In genomic region chr2:3284473-3285180, GRCm38 (mm10) we compare ENCODE assay signal across 8 mouse cellular contexts. TPM values are rescaled to one million over a fixed set of nuclear protein-coding genes. Genes with fewer than 3 reads are reported as not detected.
A peak's percentile ranks its signal among the peaks of the same experiment; 100 is the strongest.
DNase-seq lines count a peak whose midpoint lies in the region; ATAC-seq and TF ChIP-seq lines count a peak whose summit lies in the region.

No protein-coding gene starts in this region.

- peak overlapping the region; percentile 86 for H3K27ac ChIP-seq in heart, adult 2 months
- peak overlapping the region; percentile 94 for H3K27ac ChIP-seq in gastrocnemius, adult 2 months
- peak overlapping the region; percentile 81 for H3K27ac ChIP-seq in intestine, embryonic 15.5 days
- peak overlapping the region; percentile 91 for H3K27ac ChIP-seq in limb, embryonic 15.5 days
- H3K27ac ChIP-seq in midbrain, embryonic 15.5 days, result peak overlapping the region; percentile 93
- H3K27ac ChIP-seq in spleen, adult 2 months (ENCODE audit: insufficient read depth, low read length), result peak overlapping the region; percentile 78

- ATAC-seq in intestine, embryonic 15.5 days, result peak; percentile 48
- no peak for ATAC-seq in limb, embryonic 15.5 days (ENCODE audit: insufficient number of reproducible peaks, low FRiP score, low TSS enrichment, low read depth)
- ATAC-seq in midbrain, embryonic 15.5 days (replicated peaks), result peak; percentile 4

- H3K4me2 ChIP-seq in intestine, embryonic 15.5 days (replicated peaks), result peak overlapping the region; percentile 88
- H3K4me2 ChIP-seq in limb, embryonic 15.5 days, result peak overlapping the region; percentile 81
- H3K4me2 ChIP-seq in midbrain, embryonic 15.5 days, result peak overlapping the region; percentile 67

- H3K79me2 ChIP-seq in heart, adult 2 months (replicated peaks; ENCODE audit: control insufficient read depth, insufficient read depth, low read length), result no peaks in the 10 kb centered on the region

- no peaks in the 10 kb centered on the region for H3K27me3 ChIP-seq in heart, adult 2 months (ENCODE audit: control insufficient read depth, insufficient read depth, low read length)
- H3K27me3 ChIP-seq in intestine, embryonic 15.5 days (replicated peaks), result no peaks in the 10 kb centered on the region
- H3K27me3 ChIP-seq in limb, embryonic 15.5 days, result no peaks in the 10 kb centered on the region
- no peaks in the 10 kb centered on the region for H3K27me3 ChIP-seq in midbrain, embryonic 15.5 days (replicated peaks)
- no peaks in the 10 kb centered on the region; the same call in 1 of the 2 replicates for H3K27me3 ChIP-seq in spleen, adult 2 months (ENCODE audit: control insufficient read depth, insufficient read depth, low read length)

- intact Hi-C loops in heart, adult 2 months (cut with DNase I), result loop anchor here (1.0 to 5.0 kb wide), 4 partner anchors 48 to 192 kb away; partner anchors contain the start of genes Dclre1c, Meig1 and Rpp38
- intact Hi-C loops in gastrocnemius, adult 2 months (cut with DNase I), result loop anchor here (2.0 to 5.0 kb wide), 2 partner anchors 48 to 133 kb away; partner anchors contain the start of gene Rpp38

- H3K9me3 ChIP-seq in intestine, embryonic 15.5 days, result no peaks in the 10 kb centered on the region
- no peaks in the 10 kb centered on the region for H3K9me3 ChIP-seq in limb, embryonic 15.5 days
- H3K9me3 ChIP-seq in midbrain, embryonic 15.5 days, result no peaks in the 10 kb centered on the region

- H3K4me1 ChIP-seq in heart, adult 2 months (ENCODE audit: control insufficient read depth, insufficient read depth, low read length), result peaks cover 5% of the 10 kb centered on the region
- 0 out of 2 replicates have a peak, but pooled peaks cover 3% of the 10 kb centered on the region for H3K4me1 ChIP-seq in intestine, embryonic 15.5 days (replicated peaks)
- H3K4me1 ChIP-seq in limb, embryonic 15.5 days, result peaks cover 11% of the 10 kb centered on the region; the same call in 1 of the 2 replicates
- H3K4me1 ChIP-seq in midbrain, embryonic 15.5 days, result peaks cover 20% of the 10 kb centered on the region
- peaks cover 3% of the 10 kb centered on the region; the same call in 1 of the 2 replicates for H3K4me1 ChIP-seq in spleen, adult 2 months (ENCODE audit: control insufficient read depth, insufficient read depth, insufficient read length)

- TF ChIP-seq POLR2A in heart, adult 2 months (IDR thresholded peaks at IDR 0.05; ENCODE audit: insufficient read depth, low read depth, low read length), result no peak
- no peak for TF ChIP-seq POLR2A in spleen, adult 2 months (IDR thresholded peaks at IDR 0.05; ENCODE audit: low read depth, low read length)

- peak overlapping the region; percentile 91 for H3K4me3 ChIP-seq in heart, adult 2 months
- H3K4me3 ChIP-seq in gastrocnemius, adult 2 months, result peak overlapping the region; percentile 99
- peak overlapping the region; percentile 77 for H3K4me3 ChIP-seq in intestine, embryonic 15.5 days (replicated peaks)
- H3K4me3 ChIP-seq in limb, embryonic 15.5 days, result peak overlapping the region; percentile 98
- H3K4me3 ChIP-seq in midbrain, embryonic 15.5 days, result peak overlapping the region; percentile 74
- H3K4me3 ChIP-seq in spleen, adult 2 months (ENCODE audit: extremely low read depth, insufficient read depth, insufficient read length), result peak overlapping the region; percentile 98

- TF ChIP-seq CTCF in heart, adult 2 months (IDR thresholded peaks at IDR 0.05), result no peak
- no peak for TF ChIP-seq CTCF in gastrocnemius, adult 2 months (IDR thresholded peaks at IDR 0.05)
- TF ChIP-seq CTCF in spleen, adult 2 months (IDR thresholded peaks at IDR 0.05; ENCODE audit: extremely low read depth, insufficient read depth, insufficient read length, insufficient replicate concordance), result no peak

- no peak for TF ChIP-seq EP300 in heart, adult 2 months (IDR thresholded peaks at IDR 0.05; ENCODE audit: insufficient read depth, low read depth, low read length)

- peak overlapping the region; percentile 81 for H3K9ac ChIP-seq in heart, adult 2 months (ENCODE audit: low read depth, low read length)
- peak overlapping the region; percentile 78 for H3K9ac ChIP-seq in intestine, embryonic 15.5 days
- peak overlapping the region; percentile 71 for H3K9ac ChIP-seq in limb, embryonic 15.5 days
- H3K9ac ChIP-seq in midbrain, embryonic 15.5 days, result peak overlapping the region; percentile 73

- whole genome bisulfite sequencing in heart, adult 2 months, result under 1% methylated on average over 59 of the region's 60 CpGs
- under 1% methylated on average over 59 of the region's 60 CpGs for WGBS in intestine, embryonic 15.5 days
- WGBS in limb, embryonic 15.5 days, result under 1% methylated on average over 49 of the region's 60 CpGs
- under 1% methylated on average over 59 of the region's 60 CpGs for WGBS in midbrain, embryonic 15.5 days
- WGBS in spleen, adult 2 months, result 1% methylated on average over 59 of the region's 60 CpGs

- 0 out of 2 replicates have a peak, but pooled peaks cover 2% of the 10 kb centered on the region for H3K36me3 ChIP-seq in heart, adult 2 months (ENCODE audit: control insufficient read depth, insufficient read depth, low read length)
- H3K36me3 ChIP-seq in intestine, embryonic 15.5 days, result no peaks in the 10 kb centered on the region
- no peaks in the 10 kb centered on the region for H3K36me3 ChIP-seq in limb, embryonic 15.5 days
- no peaks in the 10 kb centered on the region for H3K36me3 ChIP-seq in midbrain, embryonic 15.5 days (replicated peaks)
- H3K36me3 ChIP-seq in spleen, adult 2 months (ENCODE audit: control insufficient read depth, insufficient read depth, low read length), result no peaks in the 10 kb centered on the region

- DNase-seq in heart, adult 2 months, result peak in 1 of 2 experiments; percentile 68
- DNase-seq in heart, adult 11 months, result no peak
- DNase-seq in cerebellum, postnatal 36 days, result peak; percentile 53 to 55
- peak; percentile 75 for DNase-seq in gastrocnemius, adult 2 months
- peak; percentile 19 to 60 for DNase-seq in spleen, adult 2 months (ENCODE audit: low read depth in 1 of 2, low spot score in 2 of 2)

RNA-seq across cellular contexts. Expression of gene Nmt2, which starts 0.6 kb away (rescaled TPM):
- 10 to 100 TPM in 1 of 2 experiments, 1 to 10 TPM in 1; 7.8 to 10.4 TPM for total RNA-seq in heart, adult 2 months (2021)
- 3.7 and 5.6 TPM in 2 replicates for polyA plus RNA-seq in heart, adult 2 months (2012; rRNA removed)
- 10 to 100 TPM; 11.0 to 12.9 TPM for total RNA-seq in gastrocnemius, adult 2 months (2021)
- polyA plus RNA-seq in intestine, embryonic 15.5 days (2015; fragmentation: Nextera tagmentation; extraction: Ambion mirVana), result 39.7 and 44.3 TPM in 2 replicates
- polyA plus RNA-seq in limb, embryonic 15.5 days (2015; fragmentation: Nextera tagmentation; extraction: Ambion mirVana), result 34.1 and 36.6 TPM in 2 replicates
- polyA plus RNA-seq in midbrain, embryonic 15.5 days (2015; fragmentation: Nextera tagmentation; extraction: Ambion mirVana), result 110 and 115 TPM in 2 replicates
- polyA plus RNA-seq in spleen, adult 2 months (2012; rRNA removed), result 2.8 and 3.5 TPM in 2 replicates

RNA-seq across cellular contexts. Expression of gene Rpp38, which starts 47.8 kb away (rescaled TPM):
- 1 to 10 TPM; 4.3 to 5.8 TPM for total RNA-seq in heart, adult 2 months (2021)
- polyA plus RNA-seq in heart, adult 2 months (2012; rRNA removed), result 2.8 and 5.4 TPM in 2 replicates
- total RNA-seq in gastrocnemius, adult 2 months (2021), result 1 to 10 TPM; 6.8 to 7.3 TPM
- 26.3 and 27.8 TPM in 2 replicates for polyA plus RNA-seq in intestine, embryonic 15.5 days (2015; fragmentation: Nextera tagmentation; extraction: Ambion mirVana)
- polyA plus RNA-seq in limb, embryonic 15.5 days (2015; fragmentation: Nextera tagmentation; extraction: Ambion mirVana), result 20.2 and 20.7 TPM in 2 replicates
- polyA plus RNA-seq in midbrain, embryonic 15.5 days (2015; fragmentation: Nextera tagmentation; extraction: Ambion mirVana), result 9.7 and 10.9 TPM in 2 replicates
- 1.9 and 2.3 TPM in 2 replicates for polyA plus RNA-seq in spleen, adult 2 months (2012; rRNA removed)

RNA-seq across cellular contexts. Expression of gene Acbd7, which starts 51.3 kb away (rescaled TPM):
- total RNA-seq in heart, adult 2 months (2021), result 1 to 10 TPM; 1.1 to 1.7 TPM
- not detected in 2 replicates for polyA plus RNA-seq in heart, adult 2 months (2012; rRNA removed)
- total RNA-seq in gastrocnemius, adult 2 months (2021), result under 1 TPM in 1 of 2 experiments, not detected in 1; 0.64 TPM
- polyA plus RNA-seq in intestine, embryonic 15.5 days (2015; fragmentation: Nextera tagmentation; extraction: Ambion mirVana), result 1.4 and 2.0 TPM in 2 replicates
- polyA plus RNA-seq in limb, embryonic 15.5 days (2015; fragmentation: Nextera tagmentation; extraction: Ambion mirVana), result 0.61 and 1.2 TPM in 2 replicates
- polyA plus RNA-seq in midbrain, embryonic 15.5 days (2015; fragmentation: Nextera tagmentation; extraction: Ambion mirVana), result 1.6 and 2.8 TPM in 2 replicates
- not detected in 2 replicates for polyA plus RNA-seq in spleen, adult 2 months (2012; rRNA removed)
